Comparison of ENCODE assay signal across 8 mouse cellular contexts in the genomic region with DNA sequence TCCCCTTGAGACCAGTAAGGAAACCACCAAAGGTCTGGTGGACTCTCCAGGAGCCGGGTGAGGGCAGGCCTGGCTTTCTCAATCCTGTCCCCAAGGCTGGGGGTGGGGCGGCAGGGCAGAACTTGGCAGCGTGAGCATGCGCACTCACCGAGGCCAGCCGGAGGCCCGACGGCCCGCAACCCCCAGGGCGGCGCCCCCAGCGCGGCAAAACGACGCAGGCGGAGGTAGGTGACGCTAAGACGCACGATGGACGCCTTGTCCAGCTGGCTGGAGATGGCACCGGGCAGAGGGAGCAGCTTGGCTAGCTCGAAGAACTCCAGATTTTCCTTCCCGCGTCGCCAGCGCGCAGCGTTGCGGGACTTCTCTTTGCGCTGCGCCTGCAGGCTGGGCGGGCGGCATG. TPM values are rescaled to one million over a fixed set of nuclear protein-coding genes. Genes with fewer than 3 reads are reported as not detected.
DNase-seq lines count a peak whose midpoint lies in the region; ATAC-seq and TF ChIP-seq lines count a peak whose summit lies in the region.

No protein-coding gene starts in this region.

- peak overlapping the region; percentile 27 for H3K4me3 ChIP-seq in kidney, embryonic 15.5 days (replicated peaks)
- H3K4me3 ChIP-seq in embryonic facial prominence, embryonic 12.5 days, result peak overlapping the region; percentile 17; the same call in 1 of the 2 replicates
- H3K4me3 ChIP-seq in intestine, postnatal 0 days (ENCODE audit: low read depth, low read length), result peak overlapping the region; percentile 6; the same call in 1 of the 2 replicates
- H3K4me3 ChIP-seq in midbrain, embryonic 15.5 days, result no peak overlapping the region

- peak overlapping the region; percentile 11; the same call in 1 of the 2 replicates for H3K9ac ChIP-seq in kidney, embryonic 15.5 days
- H3K9ac ChIP-seq in embryonic facial prominence, embryonic 12.5 days, result 0 out of 2 replicates have a peak overlapping the region, but pooled peaks have one; percentile 19
- H3K9ac ChIP-seq in intestine, postnatal 0 days (ENCODE audit: low read depth, low read length), result no peak overlapping the region
- no peak overlapping the region for H3K9ac ChIP-seq in midbrain, embryonic 15.5 days

- no peak for TF ChIP-seq CTCF in intestine, postnatal 0 days (IDR thresholded peaks at IDR 0.05; ENCODE audit: low read depth)

- ATAC-seq in kidney, embryonic 15.5 days (replicated peaks; ENCODE audit: low FRiP score), result no peak
- no peak for ATAC-seq in embryonic facial prominence, embryonic 12.5 days (ENCODE audit: insufficient number of reproducible peaks, insufficient read depth, low FRiP score, low TSS enrichment)
- no peak for ATAC-seq in intestine, postnatal 0 days
- ATAC-seq in midbrain, embryonic 15.5 days (replicated peaks), result no peak

- intact Hi-C loops in left cerebral cortex, postnatal 14 days (cut with DNase I), result no loop called here

- no peak overlapping the region for H3K27ac ChIP-seq in kidney, embryonic 15.5 days
- no peak overlapping the region for H3K27ac ChIP-seq in embryonic facial prominence, embryonic 12.5 days
- H3K27ac ChIP-seq in intestine, postnatal 0 days (ENCODE audit: low read depth, low read length), result no peak overlapping the region
- no peak overlapping the region for H3K27ac ChIP-seq in midbrain, embryonic 15.5 days

- peaks cover 31% of the 10 kb centered on the region for H3K4me1 ChIP-seq in kidney, embryonic 15.5 days
- H3K4me1 ChIP-seq in embryonic facial prominence, embryonic 12.5 days, result peaks cover 13% of the 10 kb centered on the region
- H3K4me1 ChIP-seq in intestine, postnatal 0 days (replicated peaks; ENCODE audit: control insufficient read depth, insufficient read depth, low read length), result no peaks in the 10 kb centered on the region
- H3K4me1 ChIP-seq in midbrain, embryonic 15.5 days, result peaks cover 24% of the 10 kb centered on the region

- no peak for DNase-seq in kidney, postnatal 10 days
- DNase-seq in left cerebral cortex, postnatal 14 days (ENCODE audit: low spot score in 2 of 2), result no peak
- no peak for DNase-seq in cerebellum, adult 8-10 months
- DNase-seq in gastrocnemius, postnatal 4 days (ENCODE audit: low spot score in 2 of 2), result no peak

- 2% methylated on average over 33 of the region's 33 CpGs for WGBS in kidney, embryonic 15.5 days
- 5% methylated on average over 33 of the region's 33 CpGs for WGBS in embryonic facial prominence, embryonic 12.5 days
- WGBS in intestine, postnatal 0 days, result 5% methylated on average over 33 of the region's 33 CpGs
- 3% methylated on average over 33 of the region's 33 CpGs for WGBS in midbrain, embryonic 15.5 days

- H3K27me3 ChIP-seq in kidney, embryonic 15.5 days, result peaks cover 73% of the 10 kb centered on the region
- H3K27me3 ChIP-seq in embryonic facial prominence, embryonic 12.5 days, result peaks cover 72% of the 10 kb centered on the region
- peaks cover 66% of the 10 kb centered on the region for H3K27me3 ChIP-seq in intestine, postnatal 0 days (replicated peaks; ENCODE audit: control insufficient read depth, insufficient read depth, low read length)
- H3K27me3 ChIP-seq in midbrain, embryonic 15.5 days (replicated peaks), result peaks cover 62% of the 10 kb centered on the region

- H3K36me3 ChIP-seq in kidney, embryonic 15.5 days, result no peaks in the 10 kb centered on the region
- H3K36me3 ChIP-seq in embryonic facial prominence, embryonic 12.5 days, result no peaks in the 10 kb centered on the region
- H3K36me3 ChIP-seq in intestine, postnatal 0 days (ENCODE audit: control insufficient read depth, insufficient read depth), result no peaks in the 10 kb centered on the region
- H3K36me3 ChIP-seq in midbrain, embryonic 15.5 days (replicated peaks), result no peaks in the 10 kb centered on the region

- H3K9me3 ChIP-seq in kidney, embryonic 15.5 days (replicated peaks), result no peaks in the 10 kb centered on the region
- H3K9me3 ChIP-seq in embryonic facial prominence, embryonic 12.5 days, result no peaks in the 10 kb centered on the region
- no peaks in the 10 kb centered on the region for H3K9me3 ChIP-seq in intestine, postnatal 0 days (ENCODE audit: control insufficient read depth)
- no peaks in the 10 kb centered on the region for H3K9me3 ChIP-seq in midbrain, embryonic 15.5 days

- peak overlapping the region; percentile 54 for H3K4me2 ChIP-seq in kidney, embryonic 15.5 days
- peak overlapping the region; percentile 33 for H3K4me2 ChIP-seq in embryonic facial prominence, embryonic 12.5 days (replicated peaks)
- peak overlapping the region; percentile 37; the same call in 1 of the 2 replicates for H3K4me2 ChIP-seq in intestine, postnatal 0 days (replicated peaks; ENCODE audit: low read depth)
- H3K4me2 ChIP-seq in midbrain, embryonic 15.5 days, result peak overlapping the region; percentile 24

RNA-seq across cellular contexts. Expression of gene Npas1, which starts 3.1 kb away (rescaled TPM):
- 0.38 and 0.51 TPM in 2 replicates for polyA plus RNA-seq in kidney, embryonic 15.5 days (2015; fragmentation: Nextera tagmentation; extraction: Ambion mirVana)
- polyA plus RNA-seq in embryonic facial prominence, embryonic 12.5 days (2016; fragmentation: Nextera tagmentation; extraction: Ambion mirVana), result 0.72 and 0.85 TPM in 2 replicates
- 0.22 and 0.27 TPM in 2 replicates for polyA plus RNA-seq in intestine, postnatal 0 days (2015; fragmentation: Nextera tagmentation; extraction: Ambion mirVana)
- polyA plus RNA-seq in midbrain, embryonic 15.5 days (2015; fragmentation: Nextera tagmentation; extraction: Ambion mirVana), result 5.8 and 7.2 TPM in 2 replicates
- 10 to 100 TPM; 13.4 to 14.8 TPM for total RNA-seq in left cerebral cortex, postnatal 14 days (2021)
- not detected for total RNA-seq in gastrocnemius, postnatal 4 days (2021)

RNA-seq across cellular contexts. Expression of gene Tmem160, which starts 21.9 kb away (rescaled TPM):
- 51.0 and 55.9 TPM in 2 replicates for polyA plus RNA-seq in kidney, embryonic 15.5 days (2015; fragmentation: Nextera tagmentation; extraction: Ambion mirVana)
- polyA plus RNA-seq in embryonic facial prominence, embryonic 12.5 days (2016; fragmentation: Nextera tagmentation; extraction: Ambion mirVana), result 57.7 and 66.8 TPM in 2 replicates
- 124 and 132 TPM in 2 replicates for polyA plus RNA-seq in intestine, postnatal 0 days (2015; fragmentation: Nextera tagmentation; extraction: Ambion mirVana)
- polyA plus RNA-seq in midbrain, embryonic 15.5 days (2015; fragmentation: Nextera tagmentation; extraction: Ambion mirVana), result 63.6 and 74.4 TPM in 2 replicates
- 10 to 100 TPM; 90.4 to 90.8 TPM for total RNA-seq in left cerebral cortex, postnatal 14 days (2021)
- total RNA-seq in gastrocnemius, postnatal 4 days (2021), result 10 to 100 TPM; 21.1 to 27.2 TPM

Comparison
In these comparisons a context has a peak if more than half of its experiments do, and no peak if none do; other contexts are left out.
1. H3K9ac ChIP-seq: peak in kidney, embryonic 15.5 days (single experiment) and embryonic facial prominence, embryonic 12.5 days (single experiment); none in intestine, postnatal 0 days (single experiment) and midbrain, embryonic 15.5 days (single experiment).
2. Peak in every context shown above with its lines, with median percentiles within 50 percentile points of each other: H3K4me2 ChIP-seq.